Mouse (Mus musculus) bone marrow macrophage, adult 2 months (primary cell): Measurements from ENCODE around the gene Hnrnpr.

Experiments used
- CTCF ChIP-seq: IDR thresholded peaks from 2 replicates; pipeline ENCODE4 v1.5.1; 2012; ENCODE audit warnings: low read depth, mild to moderate bottlenecking, low read length, moderate library complexity
- POLR2A ChIP-seq: IDR thresholded peaks from 2 replicates; pipeline ENCODE4 v1.6.1; 2012; ENCODE audit warnings: mild to moderate bottlenecking, low read depth, low read length, borderline replicate concordance

DNA sequence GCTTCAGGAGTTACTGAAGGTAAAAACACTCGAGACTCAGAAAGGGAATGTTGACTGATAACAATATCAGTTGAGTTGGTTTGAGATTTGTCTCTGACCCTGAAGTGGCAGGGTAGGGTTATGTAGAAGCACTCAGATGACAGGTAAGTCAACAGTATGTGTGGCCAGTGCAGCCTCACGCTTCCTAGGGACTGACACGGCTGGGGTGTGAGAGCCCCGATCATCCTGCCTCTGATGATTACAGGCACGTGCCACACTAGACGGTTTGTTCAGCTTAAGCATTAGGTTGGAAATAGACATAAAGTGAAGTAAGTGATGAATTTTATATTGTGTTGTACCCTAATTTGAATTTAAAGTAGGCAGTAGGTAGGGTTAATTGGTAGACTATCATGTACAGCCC lies 38.9 kb downstream of the Hnrnpr start:
- TF ChIP-seq CTCF: no peak
- TF ChIP-seq POLR2A: no peak
